Mouse (Mus musculus) lung, embryonic 14.5 days (tissue): ENCODE measurements at regions not wholly inside any gene's neighbourhood (a gene's known extent, or its start where the extent isn't known, plus 50 kb on each side); places are given as distances from the start of the nearest gene placed in this dataset.

ENCODE experiments used
- ATAC-seq: fragments of 200-750 bp; cut with Nextera tagmentation; 2 replicates; pipeline ENCODE4 v1.8.0; 2017; ENCODE audit warnings: mild to moderate bottlenecking, moderate TSS enrichment, moderate library complexity; ENCODE audit not compliant: insufficient read depth
- DNase-seq: peaks from one replicate; pipeline ENCODE4 v3.0.0-alpha.2; 2015
- H3K27ac ChIP-seq: fragments of 300-500 bp; sonication (generic); 2 replicates; pipeline ENCODE4 v1.5.1; 2014; ENCODE audit warnings: low read depth, mild to moderate bottlenecking, moderate library complexity
- H3K27me3 ChIP-seq: fragments of 300-500 bp; sonication (generic); 2 replicates; pipeline ENCODE4 v1.6.1; 2014; ENCODE audit warnings: low read length, control low read depth; ENCODE audit not compliant: insufficient read depth
- H3K36me3 ChIP-seq: fragments of 300-500 bp; sonication (generic); 2 replicates; pipeline ENCODE4 v1.6.1; 2014; ENCODE audit warnings: control low read depth; ENCODE audit not compliant: insufficient read depth
- H3K4me1 ChIP-seq: fragments of 300-500 bp; sonication (generic); 2 replicates; pipeline ENCODE4 v1.6.1; 2014; ENCODE audit warnings: antibody characterized with exemption, control low read depth; ENCODE audit not compliant: insufficient read depth
- H3K4me2 ChIP-seq: fragments of 300-500 bp; sonication (generic); 2 replicates; pipeline ENCODE4 v1.6.1; 2014; ENCODE audit warnings: mild to moderate bottlenecking
- H3K4me3 ChIP-seq: fragments of 300-500 bp; sonication (generic); 2 replicates; pipeline ENCODE4 v1.5.1; 2014; ENCODE audit warnings: low read depth, low read length
- H3K9ac ChIP-seq: fragments of 300-500 bp; sonication (generic); 2 replicates; pipeline ENCODE4 v1.6.1; 2014
- H3K9me3 ChIP-seq: fragments of 300-500 bp; sonication (generic); 2 replicates; pipeline ENCODE4 v1.6.1; 2016; ENCODE audit warnings: low read depth, low read length, control low read depth
- CTCF ChIP-seq: IDR thresholded peaks from 2 replicates; pipeline ENCODE4 v1.5.1; 2016; ENCODE audit warnings: antibody characterized with exemption, low read depth
- WGBS: fragments of 180-500 bp; shearing (Covaris S2); extraction: QIAGEN DNeasy Blood & Tissue Kit; methylation state at CpG from one replicate; pipeline ENCODE4 v1.1.7; 2014; 5-methylcytosine and 5-hydroxymethylcytosine counted together

DNA sequence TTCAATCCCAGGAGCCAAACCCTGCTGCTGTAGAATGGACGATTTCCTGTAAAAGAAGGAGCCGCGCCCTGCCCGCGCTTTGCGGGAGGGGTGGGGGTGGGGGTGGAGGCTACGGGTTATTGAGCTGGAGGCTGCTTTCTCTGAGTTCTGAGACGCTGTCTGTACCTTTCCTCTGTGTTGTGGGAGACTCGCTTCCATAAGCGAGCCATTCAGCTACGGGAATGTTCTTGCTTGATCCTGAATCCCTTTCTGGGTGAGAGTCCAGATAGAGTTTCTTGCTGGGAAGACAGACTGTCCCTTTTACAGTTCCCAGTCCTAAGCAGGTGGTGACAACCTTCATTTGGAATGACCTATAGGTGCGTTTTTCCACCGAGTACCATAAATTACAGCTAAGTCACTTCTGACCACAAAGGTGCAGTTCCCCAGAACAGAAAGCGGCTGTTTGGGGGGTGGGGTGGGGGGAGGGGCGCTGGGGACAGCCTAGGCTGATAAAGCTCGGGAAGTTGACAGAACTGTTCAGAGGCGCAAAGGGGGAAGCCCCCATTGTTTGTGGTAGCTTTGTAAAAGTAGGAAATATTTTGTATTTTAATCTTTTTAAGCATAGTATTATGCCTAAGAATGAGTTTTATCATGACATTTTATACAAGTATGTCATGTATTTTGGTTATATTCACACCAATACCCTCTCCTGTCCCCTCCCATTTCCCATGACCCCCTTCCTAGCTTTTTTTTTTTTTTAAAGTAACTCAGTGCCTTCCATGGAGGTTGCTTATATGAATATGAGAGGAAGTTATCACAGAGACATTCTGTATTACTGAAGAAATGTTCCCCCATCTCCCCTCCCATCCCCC lies 57.9 kb upstream of the Zfp217 start:
- Histone ChIP-seq H3K4me3 (peak overlapping the region; percentile 37), H3K27ac (peak overlapping the region; percentile 88), H3K27me3 (no peaks in the 10 kb centered on the region), H3K4me1 (peaks cover 16% of the 10 kb centered on the region), H3K4me2 (peak overlapping the region; percentile 74), H3K9me3 (no peaks in the 10 kb centered on the region), H3K36me3 (no peaks in the 10 kb centered on the region), H3K9ac (peak overlapping the region; percentile 53)
- TF ChIP-seq CTCF: no peak
- WGBS: 0% methylated on average over 17 of the region's 17 CpGs
- peak; percentile 69 for DNase-seq
- ATAC-seq: peak; percentile 44; the same call in 1 of the 2 replicates

DNA sequence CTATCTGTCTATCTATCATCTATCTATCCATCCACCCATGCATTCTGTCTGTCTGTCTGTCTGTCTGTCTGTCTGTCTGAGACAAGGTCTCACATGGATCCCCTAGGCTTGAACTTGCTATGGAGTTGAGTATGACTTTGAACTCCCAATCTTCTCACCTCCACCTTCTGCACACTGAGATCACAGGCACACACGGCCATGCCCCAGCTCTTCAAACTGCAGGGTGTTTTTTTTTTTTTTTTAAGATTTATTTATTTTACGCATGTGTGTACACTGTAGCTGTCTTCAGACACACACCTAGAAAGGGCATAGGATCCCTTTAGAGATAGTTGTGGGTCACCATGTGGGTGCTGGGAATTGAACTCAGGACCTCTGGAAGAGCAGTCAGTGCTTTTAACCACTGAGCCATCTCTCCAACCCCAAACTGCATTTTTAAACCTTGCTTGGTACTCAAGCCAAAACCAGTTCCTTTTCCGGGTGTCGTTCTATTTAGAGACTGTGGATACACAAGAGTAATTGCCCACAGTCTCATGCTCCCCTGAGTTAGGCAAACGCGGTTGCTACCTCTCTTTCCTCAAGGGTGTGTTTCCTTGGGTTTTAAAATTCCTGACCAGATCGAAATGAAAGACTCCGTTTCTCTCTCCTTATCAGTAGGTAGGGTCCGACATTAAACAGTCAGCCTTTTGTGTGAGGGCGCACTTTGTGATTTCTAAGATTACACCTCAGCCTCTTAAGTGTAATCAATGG lies 57.0 kb upstream of the Zfp217 start:
- ATAC-seq (peak; percentile 16; the same call in 1 of the 2 replicates), DNase-seq (peak; percentile 66)
- no peaks in the 10 kb centered on the region for H3K9me3 ChIP-seq
- no peaks in the 10 kb centered on the region for H3K36me3 ChIP-seq
- H3K4me1 ChIP-seq: peaks cover 16% of the 10 kb centered on the region
- no peak for TF ChIP-seq CTCF
- H3K4me2 ChIP-seq: peak overlapping the region; percentile 74
- no peaks in the 10 kb centered on the region for H3K27me3 ChIP-seq
- H3K9ac ChIP-seq: peak overlapping the region; percentile 53; the same call in 1 of the 2 replicates
- H3K4me3 ChIP-seq: peak overlapping the region; percentile 37
- WGBS: 17% methylated on average over 10 of the region's 10 CpGs
- H3K27ac ChIP-seq: peak overlapping the region; percentile 88

DNA sequence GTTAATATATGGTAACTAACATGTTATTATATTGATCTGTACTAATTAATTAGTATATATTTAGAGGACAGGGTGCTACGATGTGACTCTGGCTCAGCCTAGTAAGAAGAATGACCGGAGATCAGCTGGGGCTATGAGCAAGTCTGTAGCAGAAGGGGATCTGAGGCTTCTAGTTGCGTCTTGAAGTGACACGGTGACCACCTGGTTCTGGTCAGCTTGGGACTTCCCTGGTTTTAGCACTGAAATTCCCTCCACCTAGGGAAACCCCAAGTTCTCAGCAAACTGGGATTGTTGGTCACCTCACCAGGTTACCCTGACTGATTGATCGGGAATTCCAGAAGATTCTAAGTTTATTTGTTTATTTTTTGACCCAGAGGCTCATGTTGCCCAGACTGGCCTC lies 55.6 kb upstream of the Zfp217 start:
- Histone ChIP-seq H3K4me1 (peaks cover 13% of the 10 kb centered on the region), H3K4me2 (no peak overlapping the region), H3K9me3 (no peaks in the 10 kb centered on the region), H3K36me3 (no peaks in the 10 kb centered on the region), H3K4me3 (no peak overlapping the region), H3K27me3 (no peaks in the 10 kb centered on the region), H3K27ac (no peak overlapping the region), H3K9ac (no peak overlapping the region)
- no peak for TF ChIP-seq CTCF
- DNase-seq (no peak), ATAC-seq (no peak)
- 79% methylated on average over 5 of the region's 5 CpGs for WGBS

DNA sequence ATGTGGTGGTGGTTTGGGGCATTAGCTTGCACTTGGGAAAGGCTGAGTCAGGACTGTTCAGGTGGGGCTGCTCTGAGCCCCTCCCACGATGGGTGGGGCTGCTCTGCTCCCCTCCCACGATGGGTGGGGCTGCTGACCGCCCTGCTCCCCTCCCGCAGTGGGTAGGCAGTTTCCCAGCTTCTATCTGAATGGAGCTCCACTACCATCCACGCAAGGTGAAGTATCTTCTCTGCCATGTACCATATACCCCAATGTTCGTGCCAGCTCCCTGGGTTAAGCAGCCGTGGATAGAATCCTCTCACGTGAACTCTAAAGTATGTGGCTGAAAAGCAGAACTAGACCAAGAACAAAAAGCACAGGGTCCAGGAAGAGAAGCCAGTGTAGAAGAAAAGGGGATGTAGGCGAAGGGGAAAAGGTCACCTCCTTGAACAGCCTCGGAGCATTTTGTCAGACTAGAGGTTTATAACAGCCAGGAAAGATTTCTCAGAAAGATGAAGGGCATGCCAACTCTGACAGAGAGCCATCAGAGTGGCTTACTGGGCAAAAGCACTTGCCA lies 54.0 kb upstream of the Zfp217 start:
- H3K4me2 ChIP-seq: no peak overlapping the region
- no peak overlapping the region for H3K27ac ChIP-seq
- H3K36me3 ChIP-seq: no peaks in the 10 kb centered on the region
- no peak overlapping the region for H3K9ac ChIP-seq
- peaks cover 13% of the 10 kb centered on the region for H3K4me1 ChIP-seq
- H3K9me3 ChIP-seq: no peaks in the 10 kb centered on the region
- no peaks in the 10 kb centered on the region for H3K27me3 ChIP-seq
- no peak overlapping the region for H3K4me3 ChIP-seq
- WGBS: 70% methylated on average over 10 of the region's 10 CpGs
- DNase-seq (no peak), ATAC-seq (no peak)
- TF ChIP-seq CTCF: no peak
